Mouse (Mus musculus) 416B (cell line): ENCODE results near the gene Sntb2.
"Not testable (repeated sequence)": the region's sequence is repeated elsewhere in the genome, so short reads cannot be mapped to it uniquely, and the experiment has no call there.

Experiments
- DNase-seq: peaks from one replicate; pipeline ENCODE4 v3.0.0; 2011; ENCODE audit warnings: low read depth

Gene Sntb2

DNA sequence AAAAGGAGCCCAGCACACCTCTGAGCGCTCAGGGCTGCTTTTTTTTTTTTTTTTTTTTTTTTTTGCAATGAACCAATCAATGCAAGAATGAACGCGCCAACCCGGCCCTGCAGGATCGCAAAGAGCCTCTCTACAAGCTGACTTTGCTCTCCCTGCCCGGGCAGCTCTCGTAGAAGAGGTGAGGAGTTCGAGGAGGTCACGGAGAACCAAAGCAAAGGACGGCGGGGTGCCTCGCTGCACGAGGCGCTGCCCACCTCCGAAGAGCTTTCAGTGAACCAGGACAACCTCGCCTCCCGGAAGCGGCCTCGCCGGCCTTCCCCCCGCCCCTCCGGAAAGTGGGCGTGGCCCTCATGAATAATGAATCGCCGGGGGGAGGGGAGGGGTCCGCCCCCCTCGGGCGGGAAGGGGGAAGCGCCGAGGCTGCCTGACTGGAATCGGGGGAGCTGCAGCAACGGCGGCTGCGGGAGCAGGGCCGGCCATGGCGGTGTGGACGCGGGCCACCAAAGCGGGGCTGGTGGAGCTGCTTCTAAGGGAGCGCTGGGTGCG, at the start of gene Sntb2:
Sntb2 (plus strand) TSS at position 427 of the 546 bp plus-strand sequence.
- DNase-seq, result peak; percentile 93

- peak; percentile 89 for DNase-seq
Measured at GRCm38 (mm10) chr8:106887336-106888189, 48.0 kb upstream of the Sntb2 start.

GRCm38 (mm10) chr8:106888803-106889202, 46.7 kb upstream of the Sntb2 start:
- peak; percentile 42 for DNase-seq

- DNase-seq, result peak; percentile 85
Measured at GRCm38 (mm10) chr8:106892210-106892805, 43.2 kb upstream of the Sntb2 start.

- peak; percentile 58 for DNase-seq
Measured at GRCm38 (mm10) chr8:106892806-106893451, 42.6 kb upstream of the Sntb2 start.

- DNase-seq, result peak; percentile 86
Measured at GRCm38 (mm10) chr8:106893481-106894156, 41.9 kb upstream of the Sntb2 start, which contains the start of gene Utp4. Gene Utp4, plus strand, starts transcription at chr8:106893636.

- DNase-seq, result no peak
Measured at GRCm38 (mm10) chr8:106899473-106899872, 36.1 kb upstream of the Sntb2 start.

DNA sequence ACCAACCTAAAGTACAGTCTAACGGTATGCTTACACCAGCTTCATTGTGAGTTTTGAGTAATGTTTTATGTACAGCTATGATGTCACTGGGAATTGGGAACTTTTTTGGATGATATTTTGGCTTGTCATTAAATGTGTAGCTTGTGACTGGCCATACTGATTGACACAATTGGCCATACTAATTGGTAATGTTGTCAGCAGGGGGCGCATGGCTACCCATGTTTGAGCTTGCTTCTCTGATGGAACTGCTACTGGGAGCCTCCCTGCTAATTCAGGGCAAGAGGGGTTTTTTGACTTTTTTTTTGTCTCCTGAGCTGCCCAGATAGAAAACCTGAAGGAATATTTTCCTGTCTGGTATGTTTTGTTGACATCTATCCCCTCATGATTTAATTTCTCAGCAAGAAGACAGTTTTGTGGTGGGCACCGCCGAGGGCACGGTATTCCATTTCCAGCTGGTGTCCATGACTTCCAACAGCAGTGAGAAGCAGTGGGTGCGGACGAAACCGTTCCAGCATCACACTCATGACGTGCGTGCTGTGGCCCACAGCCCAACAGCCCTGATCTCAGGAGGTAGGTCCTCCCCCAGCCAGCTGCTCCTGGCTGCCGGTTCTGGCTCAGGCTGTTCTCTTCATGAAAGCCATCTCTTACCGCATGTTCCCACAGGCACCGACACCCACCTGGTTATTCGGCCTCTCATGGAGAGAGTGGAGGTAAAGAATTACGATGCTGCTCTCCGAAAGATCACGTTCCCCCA, 29.6 kb upstream of the Sntb2 start:
- peak; percentile 54 for DNase-seq

DNA sequence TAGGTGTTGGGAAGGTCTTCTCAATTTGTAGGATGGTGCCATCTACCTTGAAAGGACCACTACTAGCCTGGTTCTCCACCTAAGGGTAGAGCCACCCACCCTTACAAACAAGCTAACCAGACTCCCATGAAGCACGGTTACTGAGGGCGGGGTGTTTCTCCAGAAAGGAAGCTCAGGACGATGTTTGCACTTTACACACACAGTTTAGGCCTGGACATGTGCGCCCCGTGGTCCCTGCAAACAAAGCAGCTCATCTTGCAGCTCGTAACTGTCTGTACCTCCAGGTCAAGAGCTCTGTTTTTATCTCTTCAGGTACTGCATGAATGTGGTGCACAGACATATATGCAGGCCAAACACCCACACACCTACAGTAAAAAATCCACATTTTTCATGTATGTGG, 28.9 kb upstream of the Sntb2 start:
- DNase-seq, result no peak

GRCm38 (mm10) chr8:106907450-106907849, 28.1 kb upstream of the Sntb2 start:
- no peak for DNase-seq

DNA sequence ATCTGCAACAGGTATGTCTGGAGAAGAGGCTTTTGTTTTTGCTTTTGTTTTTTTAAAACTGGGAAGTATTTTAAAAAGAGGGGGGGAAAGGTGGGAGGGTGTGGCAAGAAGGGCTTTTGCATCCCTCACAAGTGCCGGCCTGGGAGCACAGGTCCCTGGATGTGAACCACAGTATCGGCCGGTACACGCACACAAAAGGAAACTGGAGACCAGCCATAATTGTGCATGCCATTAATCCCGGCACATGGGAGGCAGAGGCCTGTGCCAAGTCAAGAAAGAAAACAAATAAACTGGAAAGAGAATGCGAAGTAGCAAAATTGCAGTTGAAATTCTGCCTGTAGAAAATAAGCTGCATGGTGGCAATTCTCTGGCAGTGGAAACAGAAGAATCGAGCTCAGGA, 27.3 kb upstream of the Sntb2 start:
- DNase-seq, result no peak

- no peak for DNase-seq
Measured at GRCm38 (mm10) chr8:106913631-106914030, 21.9 kb upstream of the Sntb2 start.

DNA sequence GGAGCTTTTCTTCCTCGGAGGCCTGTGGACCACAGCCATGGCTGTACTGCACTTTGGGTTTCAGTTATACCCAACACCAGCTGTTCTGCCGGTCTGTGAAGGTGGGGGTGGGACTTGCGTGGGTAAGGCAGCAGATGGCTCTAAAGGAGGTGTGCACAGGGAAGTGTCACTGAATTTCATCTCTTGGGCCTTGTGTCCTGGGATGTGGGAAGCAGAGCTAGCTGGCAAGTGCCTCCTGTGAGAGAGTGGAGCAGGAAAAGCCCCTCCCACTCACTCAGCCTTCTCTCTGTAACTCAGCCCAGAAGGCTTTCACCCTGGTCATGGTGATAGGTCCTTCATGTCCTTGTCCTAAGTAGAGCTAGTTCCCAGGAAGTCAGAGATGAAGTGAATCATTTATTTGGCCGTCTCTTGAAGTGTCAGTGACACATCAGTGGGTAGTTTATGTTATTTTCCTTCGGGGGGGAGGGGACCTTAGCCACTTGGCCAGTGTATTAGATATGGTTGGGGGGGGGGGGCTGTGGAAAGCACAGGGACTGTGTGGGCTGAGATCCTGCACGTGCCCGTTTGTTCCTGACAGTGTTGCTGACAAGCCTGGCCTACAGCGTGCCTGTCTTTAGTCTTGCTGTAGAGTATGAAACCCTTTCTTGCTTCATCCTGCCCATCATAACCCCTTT, 15.7 kb upstream of the Sntb2 start:
- DNase-seq, result no peak

DNA sequence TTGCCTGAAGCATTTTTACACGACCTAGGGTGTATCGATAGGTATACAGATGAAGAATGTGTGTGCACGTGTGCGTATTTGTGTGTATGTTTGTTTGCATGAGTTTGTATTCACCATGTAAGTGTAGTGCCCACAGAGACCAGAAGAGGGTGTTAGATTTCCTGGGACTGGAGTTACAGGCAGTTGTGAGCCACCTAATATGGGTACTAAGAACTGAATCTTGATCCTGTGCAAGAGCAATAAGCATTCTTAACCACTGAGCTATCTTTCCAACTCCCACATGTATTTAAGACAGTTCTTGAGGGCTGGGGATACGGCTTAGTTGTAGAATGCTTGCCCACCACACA, 15.2 kb upstream of the Sntb2 start:
- DNase-seq, result no peak

DNA sequence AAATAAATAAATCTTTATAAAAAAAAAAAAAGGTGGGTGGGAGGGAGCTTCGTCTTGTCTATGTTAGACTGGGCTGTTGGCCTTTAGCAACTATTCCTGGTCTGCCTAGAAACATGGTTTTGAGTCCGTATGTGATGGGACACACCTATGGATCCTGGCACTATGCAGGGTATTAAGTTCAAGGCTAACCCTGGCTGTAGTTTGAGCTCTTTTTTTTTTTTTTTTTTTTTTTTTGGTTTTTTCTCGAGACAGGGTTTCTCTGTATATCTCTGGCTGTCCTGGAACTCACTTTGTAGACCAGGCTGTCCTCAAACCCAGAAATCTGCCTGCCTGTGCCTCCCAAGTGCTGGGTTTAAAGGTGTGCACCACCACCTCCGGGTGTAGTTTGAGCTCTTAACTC, 11.5 kb upstream of the Sntb2 start:
- DNase-seq, result no peak

- DNase-seq, result no peak
Measured at GRCm38 (mm10) chr8:106924904-106925349, 10.6 kb upstream of the Sntb2 start.

DNA sequence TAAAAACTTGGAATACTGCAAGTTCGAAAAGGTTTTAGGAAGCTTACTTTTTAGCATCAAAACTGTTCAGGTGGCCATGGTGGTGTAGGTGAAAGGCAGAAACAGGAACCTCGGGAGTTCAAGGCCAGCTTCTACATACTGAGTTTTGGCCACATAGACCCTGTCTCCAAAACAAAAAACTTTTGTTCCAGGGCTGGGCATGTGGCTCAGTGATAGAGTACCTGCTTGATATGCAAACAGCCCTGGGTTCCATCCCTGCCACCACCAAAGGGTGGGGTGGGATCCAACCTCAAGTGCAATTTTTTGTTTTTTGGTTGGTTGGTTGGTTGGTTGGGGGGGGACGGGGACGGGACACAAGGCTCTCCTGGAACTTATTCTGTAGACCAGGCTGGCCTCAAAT, 10.1 kb upstream of the Sntb2 start:
- no peak for DNase-seq

GRCm38 (mm10) chr8:106927247-106927646, 8.3 kb upstream of the Sntb2 start:
- peak; percentile 66 for DNase-seq

DNA sequence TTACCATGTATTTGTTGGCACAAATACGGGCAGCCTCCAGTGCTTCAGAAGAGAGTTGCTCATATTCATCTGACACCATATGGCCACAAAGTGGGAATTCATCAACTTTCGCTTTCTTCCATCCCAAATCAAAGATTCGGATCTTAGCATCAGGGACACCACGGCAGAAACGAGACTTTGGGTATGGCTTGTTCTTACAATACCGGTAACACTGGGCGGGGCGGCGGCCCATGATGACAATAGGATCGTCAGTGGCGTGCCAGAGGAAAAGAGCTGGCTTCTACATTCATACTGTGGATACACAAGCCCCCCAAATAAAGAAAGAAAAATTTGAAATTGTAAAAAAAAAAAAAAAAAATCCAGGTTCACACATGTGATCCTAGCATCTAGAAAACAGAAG, 7.4 kb upstream of the Sntb2 start:
- DNase-seq, result not testable (repeated sequence)

- DNase-seq, result no peak
Measured at GRCm38 (mm10) chr8:106929155-106929913, 6.2 kb upstream of the Sntb2 start.
